Mouse (Mus musculus) cerebellum, adult 9-11 months (tissue): ENCODE results near the gene Tfb1m.

ENCODE experiments used
- DNase-seq: peaks from one replicate; pipeline ENCODE4 v3.0.0; 2022

Tfb1m gene

GRCm38 (mm10) chr17:3509841-3510240, 47.7 kb downstream of the Tfb1m start:
- peak; percentile 45 for DNase-seq

GRCm38 (mm10) chr17:3506508-3506907, 51.1 kb downstream of the Tfb1m start:
- no peak for DNase-seq

GRCm38 (mm10) chr17:3505711-3506110, 51.9 kb downstream of the Tfb1m start:
- DNase-seq, result no peak

- no peak for DNase-seq
These were observed 56.6 kb downstream of the Tfb1m start for GRCm38 (mm10) chr17:3500936-3501335.

- no peak for DNase-seq
These were observed 57.5 kb downstream of the Tfb1m start for GRCm38 (mm10) chr17:3500076-3500475.

GRCm38 (mm10) chr17:3499468-3499867, 58.1 kb downstream of the Tfb1m start:
- DNase-seq, result no peak

- DNase-seq, result no peak
These were observed 59.0 kb downstream of the Tfb1m start for GRCm38 (mm10) chr17:3498580-3498979.

- no peak for DNase-seq
These were observed 59.5 kb downstream of the Tfb1m start for GRCm38 (mm10) chr17:3498086-3498485.

- DNase-seq, result no peak
These were observed 61.5 kb downstream of the Tfb1m start for GRCm38 (mm10) chr17:3496080-3496479.

GRCm38 (mm10) chr17:3495576-3495975, 62.0 kb downstream of the Tfb1m start:
- no peak for DNase-seq

GRCm38 (mm10) chr17:3491667-3492066, 65.9 kb downstream of the Tfb1m start:
- DNase-seq, result no peak

- DNase-seq, result no peak
These were observed 66.5 kb downstream of the Tfb1m start for GRCm38 (mm10) chr17:3491065-3491464.

- DNase-seq, result no peak
These were observed 67.2 kb downstream of the Tfb1m start for GRCm38 (mm10) chr17:3490216-3490895.

GRCm38 (mm10) chr17:3487721-3488601, 69.6 kb downstream of the Tfb1m start:
- DNase-seq, result no peak

- DNase-seq, result no peak
These were observed 70.4 kb downstream of the Tfb1m start for GRCm38 (mm10) chr17:3487211-3487610.

- no peak for DNase-seq
These were observed 71.7 kb downstream of the Tfb1m start for GRCm38 (mm10) chr17:3485851-3486250.

GRCm38 (mm10) chr17:3483091-3483490, 74.5 kb downstream of the Tfb1m start:
- DNase-seq, result no peak

- DNase-seq, result peak; percentile 76
These were observed 75.7 kb downstream of the Tfb1m start for GRCm38 (mm10) chr17:3481576-3482575.

- no peak for DNase-seq
These were observed 81.0 kb downstream of the Tfb1m start for GRCm38 (mm10) chr17:3476546-3476945.

- DNase-seq, result no peak
These were observed 85.6 kb downstream of the Tfb1m start for GRCm38 (mm10) chr17:3472018-3472417.
